Mouse (Mus musculus) hindbrain, embryonic 13.5 days (tissue): ENCODE results near the gene Zfp28. TPM values are rescaled to one million over a fixed set of nuclear protein-coding genes. Genes with fewer than 3 reads are reported as not detected.
"Not testable (repeated sequence)": the region's sequence is repeated elsewhere in the genome, so short reads cannot be mapped to it uniquely, and the experiment has no call there.

Experiments used
- ATAC-seq: fragments of 200-750 bp; cut with Nextera tagmentation; 2 replicates; pipeline ENCODE4 v1.8.0; 2017; ENCODE audit warnings: moderate TSS enrichment; ENCODE audit not compliant: low FRiP score
- H3K27ac ChIP-seq: fragments of 300-500 bp; sonication (generic); 2 replicates; pipeline ENCODE4 v1.5.1; 2015; ENCODE audit warnings: inconsistent platforms, mild to moderate bottlenecking, moderate library complexity
- H3K27me3 ChIP-seq: fragments of 300-500 bp; sonication (generic); 2 replicates; pipeline ENCODE4 v1.6.1; 2015; ENCODE audit warnings: mild to moderate bottlenecking, inconsistent platforms
- H3K36me3 ChIP-seq: fragments of 300-500 bp; sonication (generic); 2 replicates; pipeline ENCODE4 v1.6.1; 2015; ENCODE audit warnings: mild to moderate bottlenecking, inconsistent platforms
- H3K4me1 ChIP-seq: fragments of 300-500 bp; sonication (generic); replicated peaks from 2 replicates; pipeline ENCODE4 v1.6.1; 2015; ENCODE audit warnings: inconsistent platforms
- H3K4me2 ChIP-seq: fragments of 300-500 bp; sonication (generic); 2 replicates; pipeline ENCODE4 v1.6.1; 2015; ENCODE audit warnings: inconsistent platforms, mild to moderate bottlenecking, moderate library complexity
- H3K4me3 ChIP-seq: fragments of 300-500 bp; sonication (generic); 2 replicates; pipeline ENCODE4 v1.5.1; 2015; ENCODE audit warnings: mild to moderate bottlenecking, inconsistent platforms
- H3K9ac ChIP-seq: fragments of 300-500 bp; sonication (generic); 2 replicates; pipeline ENCODE4 v1.6.1; 2015; ENCODE audit warnings: mild to moderate bottlenecking, inconsistent platforms
- H3K9me3 ChIP-seq: fragments of 300-500 bp; sonication (generic); 2 replicates; pipeline ENCODE4 v1.6.1; 2016; ENCODE audit warnings: inconsistent platforms
- WGBS: fragments of 180-500 bp; shearing (Covaris S2); methylation state at CpG from one replicate; pipeline ENCODE4 v1.1.7; 2015; 5-methylcytosine and 5-hydroxymethylcytosine counted together
- polyA plus RNA-seq: library from polyadenylated mRNA; unstranded; fragments of >200 nt; fragmentation: Nextera tagmentation; extraction: Ambion mirVana; gene quantifications from 2 replicates; pipeline ENCODE4 v1.2.1, GENCODE M21; 2015

Gene Zfp28
- polyA plus RNA-seq, 1 experiment from 2014 or later, result 17.0 TPM

- Histone ChIP-seq H3K36me3 (peaks cover 13% of the 10 kb centered on the region), H3K4me1 (peaks cover 13% of the 10 kb centered on the region)
- H3K9me3 ChIP-seq, H3K4me2 ChIP-seq, H3K9ac ChIP-seq, ATAC-seq, H3K27ac ChIP-seq, H3K4me3 ChIP-seq, H3K27me3 ChIP-seq: not testable (repeated sequence)
- 87% methylated on average over 5 of the region's 5 CpGs for WGBS
Observed at GRCm38 (mm10) chr7:6368146-6368545, 14.9 kb upstream of the Zfp28 start.

- peaks cover 15% of the 10 kb centered on the region for H3K36me3 ChIP-seq
- H3K27ac ChIP-seq, result no peak overlapping the region
- WGBS, result 90% methylated on average over 3 of the region's 3 CpGs
- H3K4me3 ChIP-seq, result no peak overlapping the region
- H3K4me1 ChIP-seq, result 0 out of 2 replicates have a peak, but pooled peaks cover 4% of the 10 kb centered on the region
- ATAC-seq, result no peak
- no peaks in the 10 kb centered on the region for H3K9me3 ChIP-seq
- no peak overlapping the region for H3K9ac ChIP-seq
- no peaks in the 10 kb centered on the region for H3K27me3 ChIP-seq
- H3K4me2 ChIP-seq, result no peak overlapping the region
Observed at GRCm38 (mm10) chr7:6369460-6369859, 13.6 kb upstream of the Zfp28 start.

GRCm38 (mm10) chr7:6372993-6373392, 10.1 kb upstream of the Zfp28 start:
- no peaks in the 10 kb centered on the region for H3K27me3 ChIP-seq
- WGBS, result 96% methylated on average over 3 of the region's 3 CpGs
- no peak overlapping the region for H3K4me2 ChIP-seq
- H3K9me3 ChIP-seq, result no peaks in the 10 kb centered on the region
- no peaks in the 10 kb centered on the region for H3K4me1 ChIP-seq
- no peak overlapping the region for H3K4me3 ChIP-seq
- ATAC-seq, result no peak
- H3K36me3 ChIP-seq, result peaks cover 30% of the 10 kb centered on the region
- no peak overlapping the region for H3K27ac ChIP-seq
- no peak overlapping the region for H3K9ac ChIP-seq

GRCm38 (mm10) chr7:6378441-6378840, 4.7 kb upstream of the Zfp28 start:
- 90% methylated on average over 8 of the region's 8 CpGs for WGBS

GRCm38 (mm10) chr7:6381431-6381830, 1.7 kb upstream of the Zfp28 start:
- no peak for ATAC-seq
- H3K36me3 ChIP-seq, result peaks cover 20% of the 10 kb centered on the region
- H3K4me3 ChIP-seq, result no peak overlapping the region
- H3K27me3 ChIP-seq, result no peaks in the 10 kb centered on the region
- no peaks in the 10 kb centered on the region for H3K9me3 ChIP-seq
- H3K4me2 ChIP-seq, result no peak overlapping the region
- H3K4me1 ChIP-seq, result peaks cover 20% of the 10 kb centered on the region
- no peak overlapping the region for H3K27ac ChIP-seq
- 86% methylated on average over 2 of the region's 2 CpGs for WGBS
- H3K9ac ChIP-seq, result no peak overlapping the region

More at GRCm38 (mm10) chr7:6378441-6378840, 4.7 kb upstream of the Zfp28 start:
- H3K9ac ChIP-seq, result no peak overlapping the region
- H3K27ac ChIP-seq, result no peak overlapping the region
- H3K36me3 ChIP-seq, result peaks cover 27% of the 10 kb centered on the region
- no peaks in the 10 kb centered on the region for H3K9me3 ChIP-seq
- H3K27me3 ChIP-seq, result no peaks in the 10 kb centered on the region
- no peak overlapping the region for H3K4me2 ChIP-seq
- peaks cover 8% of the 10 kb centered on the region for H3K4me1 ChIP-seq
- no peak overlapping the region for H3K4me3 ChIP-seq
- ATAC-seq, result no peak

GRCm38 (mm10) chr7:6384011-6384410, 916 bp downstream of the Zfp28 start:
- 75% methylated on average over 8 of the region's 8 CpGs for WGBS
- peaks cover 20% of the 10 kb centered on the region for H3K4me1 ChIP-seq
- no peak overlapping the region for H3K27ac ChIP-seq
- peak overlapping the region; percentile 85 for H3K9ac ChIP-seq
- ATAC-seq, result peak; percentile 21
- H3K9me3 ChIP-seq, result no peaks in the 10 kb centered on the region
- H3K27me3 ChIP-seq, result no peaks in the 10 kb centered on the region
- H3K4me3 ChIP-seq, result peak overlapping the region; percentile 72
- peaks cover 27% of the 10 kb centered on the region for H3K36me3 ChIP-seq
- peak overlapping the region; percentile 78 for H3K4me2 ChIP-seq

- no peak overlapping the region for H3K4me3 ChIP-seq
Observed at GRCm38 (mm10) chr7:6386995-6387394, 3.9 kb downstream of the Zfp28 start.

GRCm38 (mm10) chr7:6388971-6389370, 5.9 kb downstream of the Zfp28 start:
- Histone ChIP-seq H3K27ac (no peak overlapping the region), H3K36me3 (peaks cover 70% of the 10 kb centered on the region), H3K27me3 (no peaks in the 10 kb centered on the region), H3K4me3 (no peak overlapping the region), H3K9ac (no peak overlapping the region), H3K9me3 (no peaks in the 10 kb centered on the region), H3K4me1 (peaks cover 6% of the 10 kb centered on the region), H3K4me2 (no peak overlapping the region)
- no peak for ATAC-seq
- 79% methylated on average over 5 of the region's 5 CpGs for WGBS

More at GRCm38 (mm10) chr7:6386995-6387394, 3.9 kb downstream of the Zfp28 start:
- no peak overlapping the region for H3K4me2 ChIP-seq
- H3K27me3 ChIP-seq, result no peaks in the 10 kb centered on the region
- H3K36me3 ChIP-seq, result peaks cover 50% of the 10 kb centered on the region
- H3K9ac ChIP-seq, result no peak overlapping the region
- H3K4me1 ChIP-seq, result peaks cover 20% of the 10 kb centered on the region
- H3K27ac ChIP-seq, result no peak overlapping the region
- no peaks in the 10 kb centered on the region for H3K9me3 ChIP-seq
- ATAC-seq, result no peak
- WGBS, result 96% methylated on average over 8 of the region's 8 CpGs

GRCm38 (mm10) chr7:6389449-6389848, 6.4 kb downstream of the Zfp28 start:
- Histone ChIP-seq H3K9me3 (no peaks in the 10 kb centered on the region), H3K4me2 (no peak overlapping the region), H3K4me1 (peaks cover 1% of the 10 kb centered on the region), H3K9ac (no peak overlapping the region), H3K4me3 (no peak overlapping the region), H3K27ac (no peak overlapping the region), H3K36me3 (peaks cover 75% of the 10 kb centered on the region), H3K27me3 (no peaks in the 10 kb centered on the region)
- no peak for ATAC-seq
- 67% methylated on average over 5 of the region's 5 CpGs for WGBS

GRCm38 (mm10) chr7:6397996-6398975, 15.2 kb downstream of the Zfp28 start, which contains the start of gene Smim17:
TSS of gene Smim17 (plus strand) at chr7:6398715.
- Histone ChIP-seq H3K4me3 (peak within 1 kb of the TSS; percentile 45), H3K27ac (peak within 1 kb of the TSS; percentile 36; the same call in 1 of the 2 replicates), H3K27me3 (no peaks in the 10 kb centered on the region), H3K9me3 (no peaks in the 10 kb centered on the region), H3K4me1 (peaks cover 7% of the 10 kb centered on the region), H3K9ac (peak within 1 kb of the TSS; percentile 70), H3K36me3 (peaks cover 35% of the 10 kb centered on the region), H3K4me2 (peak within 1 kb of the TSS; percentile 69)
- 26% methylated on average over 25 of the region's 25 CpGs for WGBS
- ATAC-seq, result peak; percentile 91

GRCm38 (mm10) chr7:6410043-6410442, 26.9 kb downstream of the Zfp28 start, which contains the start of gene Gm20715:
TSS of gene Gm20715 (plus strand) at chr7:6410277.
- Histone ChIP-seq H3K9ac (no peak within 1 kb of the TSS), H3K4me2 (no peak within 1 kb of the TSS), H3K4me3 (no peak within 1 kb of the TSS), H3K36me3 (no peaks in the 10 kb centered on the region), H3K27me3 (no peaks in the 10 kb centered on the region), H3K27ac (no peak within 1 kb of the TSS), H3K4me1 (no peaks in the 10 kb centered on the region), H3K9me3 (no peaks in the 10 kb centered on the region)
- ATAC-seq, result peak; percentile 47; the same call in 1 of the 2 replicates
- WGBS, result 2% methylated on average over 17 of the region's 17 CpGs

- H3K27me3 ChIP-seq, result no peaks in the 10 kb centered on the region
- peak overlapping the region; percentile 70 for H3K9ac ChIP-seq
- H3K36me3 ChIP-seq, result no peaks in the 10 kb centered on the region
- peak overlapping the region; percentile 53 for H3K4me2 ChIP-seq
- no peaks in the 10 kb centered on the region; the same call in 1 of the 2 replicates for H3K4me1 ChIP-seq
- H3K4me3 ChIP-seq, result peak overlapping the region; percentile 41
- H3K9me3 ChIP-seq, result no peaks in the 10 kb centered on the region
- WGBS, result 8% methylated on average over 18 of the region's 22 CpGs
- H3K27ac ChIP-seq, result no peak overlapping the region
- ATAC-seq, result peak; percentile 89
Observed at GRCm38 (mm10) chr7:6414626-6415441, 31.7 kb downstream of the Zfp28 start.
